Mouse (Mus musculus) megakaryocyte, embryonic 14.5 days (primary cell): ENCODE results near the gene Cand1. TPM values are rescaled to one million over a fixed set of nuclear protein-coding genes. Genes with fewer than 3 reads are reported as not detected.
A peak's percentile ranks its signal among the peaks of the same experiment; 100 is the strongest.

ENCODE experiments used
- H3K27me3 ChIP-seq: replicated peaks from 2 replicates; pipeline ENCODE3; 2012; ENCODE audit warnings: inconsistent platforms
- H3K36me3 ChIP-seq: replicated peaks from 2 replicates; pipeline ENCODE3; 2012; ENCODE audit warnings: low read length, inconsistent platforms, mixed read lengths
- H3K4me1 ChIP-seq: 2 replicates; pipeline ENCODE4 v1.6.1; 2012; ENCODE audit warnings: inconsistent platforms
- H3K4me3 ChIP-seq: replicated peaks from 2 replicates; pipeline ENCODE3; 2012; ENCODE audit warnings: moderate library complexity, mild to moderate bottlenecking, inconsistent platforms
- H3K9me3 ChIP-seq: 2 replicates; pipeline ENCODE4 v1.6.1; 2012; ENCODE audit warnings: inconsistent platforms
- FLI1 ChIP-seq: IDR thresholded peaks from 2 replicates; pipeline ENCODE4 v1.6.1; 2012; ENCODE audit warnings: low read length, inconsistent platforms, mixed read lengths
- GATA1 ChIP-seq: IDR thresholded peaks from 3 replicates; pipeline ENCODE4 v1.6.1; 2012; ENCODE audit warnings: mixed read lengths, low read length, inconsistent platforms, borderline replicate concordance
- polyA plus RNA-seq: library from polyadenylated mRNA; stranded (reverse); fragments of >175 nt; gene quantifications from 2 replicates; pipeline ENCODE4 v1.2.3, GENCODE M21; 2012; ENCODE audit warnings: low replicate concordance; ENCODE audit not compliant: insufficient read depth

Cand1 gene
- polyA plus RNA-seq, 1 experiment, result 5.1 TPM

- Histone ChIP-seq H3K4me3 (peak overlapping the region; percentile 83), H3K9me3 (peaks cover 19% of the 10 kb centered on the region), H3K27me3 (no peaks in the 10 kb centered on the region), H3K4me1 (peaks cover 31% of the 10 kb centered on the region), H3K36me3 (peaks cover 37% of the 10 kb centered on the region)
- TF ChIP-seq GATA1 (no peak), FLI1 (no peak)
These were observed 47.1 kb downstream of the Cand1 start for GRCm38 (mm10) chr10:119192598-119193372.

DNA sequence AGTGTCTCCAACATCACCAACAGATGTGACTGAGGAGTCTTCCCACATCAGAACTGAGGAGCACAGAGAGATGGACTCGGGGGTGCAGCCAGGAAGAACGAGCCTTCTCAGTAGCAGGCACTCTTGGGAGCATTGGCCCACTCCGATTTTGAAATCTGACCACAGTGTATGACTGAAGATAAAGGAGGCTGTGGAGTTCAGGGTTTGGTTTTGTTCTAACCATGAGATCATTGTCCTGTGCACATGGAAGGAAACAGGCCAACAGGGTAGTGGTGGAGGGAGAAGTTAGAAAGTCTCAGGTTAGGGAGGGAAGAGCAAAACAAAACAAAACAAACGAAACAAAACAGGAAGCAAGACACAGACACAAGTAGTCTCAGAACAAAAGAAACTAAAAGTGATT lies 52.1 kb downstream of the Cand1 start:
- no peak overlapping the region for H3K4me3 ChIP-seq
- H3K27me3 ChIP-seq, result no peaks in the 10 kb centered on the region
- peaks cover 8% of the 10 kb centered on the region for H3K9me3 ChIP-seq
- H3K4me1 ChIP-seq, result peaks cover 23% of the 10 kb centered on the region
- H3K36me3 ChIP-seq, result peaks cover 6% of the 10 kb centered on the region
- TF ChIP-seq GATA1 (no peak), FLI1 (no peak)

- H3K36me3 ChIP-seq, result no peaks in the 10 kb centered on the region
- no peak for TF ChIP-seq GATA1
- no peak for TF ChIP-seq FLI1
- H3K4me3 ChIP-seq, result no peak overlapping the region
- H3K4me1 ChIP-seq, result peaks cover 16% of the 10 kb centered on the region; the same call in 1 of the 2 replicates
- H3K27me3 ChIP-seq, result no peaks in the 10 kb centered on the region
- peaks cover 7% of the 10 kb centered on the region for H3K9me3 ChIP-seq
These were observed 70.2 kb downstream of the Cand1 start for GRCm38 (mm10) chr10:119169656-119170055.

GRCm38 (mm10) chr10:119169237-119169636 lies 70.6 kb downstream of the Cand1 start:
- Histone ChIP-seq H3K27me3 (no peaks in the 10 kb centered on the region), H3K9me3 (peaks cover 7% of the 10 kb centered on the region), H3K36me3 (no peaks in the 10 kb centered on the region), H3K4me3 (no peak overlapping the region), H3K4me1 (peaks cover 16% of the 10 kb centered on the region; the same call in 1 of the 2 replicates)
- TF ChIP-seq FLI1 (no peak), GATA1 (no peak)

- TF ChIP-seq FLI1 (no peak), GATA1 (no peak)
- peaks cover 7% of the 10 kb centered on the region for H3K9me3 ChIP-seq
- H3K4me3 ChIP-seq, result no peak overlapping the region
- peaks cover 16% of the 10 kb centered on the region; the same call in 1 of the 2 replicates for H3K4me1 ChIP-seq
- no peaks in the 10 kb centered on the region for H3K27me3 ChIP-seq
- no peaks in the 10 kb centered on the region for H3K36me3 ChIP-seq
These were observed 71.1 kb downstream of the Cand1 start for GRCm38 (mm10) chr10:119168791-119169190.

GRCm38 (mm10) chr10:119167858-119168257 lies 72.0 kb downstream of the Cand1 start:
- H3K27me3 ChIP-seq, result no peaks in the 10 kb centered on the region
- H3K36me3 ChIP-seq, result no peaks in the 10 kb centered on the region
- no peak overlapping the region for H3K4me3 ChIP-seq
- peaks cover 20% of the 10 kb centered on the region; the same call in 1 of the 2 replicates for H3K4me1 ChIP-seq
- peaks cover 7% of the 10 kb centered on the region for H3K9me3 ChIP-seq
- TF ChIP-seq FLI1, result no peak
- no peak for TF ChIP-seq GATA1

DNA sequence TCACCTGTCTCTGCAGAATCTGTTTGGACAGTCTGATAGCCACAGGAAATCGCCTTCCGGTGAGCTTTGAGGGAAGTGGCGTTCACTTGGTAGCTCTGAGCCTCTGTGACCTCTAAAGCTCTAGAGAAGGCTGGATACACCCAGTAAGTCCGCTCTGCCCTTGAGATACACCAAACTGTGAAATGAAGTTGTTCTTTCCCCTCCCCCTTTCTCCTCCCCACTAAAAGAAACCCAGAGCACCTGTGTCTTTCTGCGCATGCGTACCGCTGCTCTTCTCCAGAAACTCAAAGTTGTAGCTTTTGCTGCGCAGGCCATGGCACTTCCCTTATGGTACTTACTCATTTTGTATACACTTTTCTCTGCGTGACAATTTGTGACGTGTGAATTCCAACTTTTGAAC lies 74.8 kb downstream of the Cand1 start:
- Histone ChIP-seq H3K4me3 (no peak overlapping the region), H3K27me3 (no peaks in the 10 kb centered on the region), H3K9me3 (peaks cover 15% of the 10 kb centered on the region), H3K4me1 (peaks cover 19% of the 10 kb centered on the region; the same call in 1 of the 2 replicates), H3K36me3 (peaks cover 7% of the 10 kb centered on the region)
- TF ChIP-seq FLI1 (no peak), GATA1 (no peak)

DNA sequence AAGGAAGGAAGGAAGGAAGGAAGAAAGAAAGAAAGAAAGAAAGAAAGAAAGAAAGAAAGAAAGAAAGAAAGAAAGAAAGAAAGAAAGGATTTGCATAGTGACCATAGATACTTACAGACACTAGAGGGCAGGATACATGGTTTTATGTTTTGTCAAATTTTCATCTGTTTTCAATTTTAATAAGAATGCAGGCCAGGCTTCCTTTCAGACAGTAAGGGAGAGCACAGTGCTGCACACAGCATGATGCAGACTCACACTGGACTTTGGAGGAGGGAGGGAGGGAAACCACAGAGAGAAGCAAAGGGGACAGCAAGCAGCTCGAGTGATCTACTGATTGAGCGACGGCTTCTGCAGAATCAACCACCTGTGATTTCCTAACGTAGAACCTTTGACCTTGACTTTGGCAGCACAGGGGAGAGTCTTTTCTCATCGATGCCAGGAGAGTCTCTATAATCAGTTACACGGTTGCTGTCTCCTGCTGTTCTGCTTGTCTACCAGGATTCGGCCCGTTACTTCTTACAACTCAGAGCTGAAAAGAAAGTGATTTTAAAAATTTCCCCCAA lies 78.0 kb downstream of the Cand1 start:
- TF ChIP-seq GATA1 (no peak), FLI1 (no peak)
- peaks cover 12% of the 10 kb centered on the region for H3K36me3 ChIP-seq
- H3K27me3 ChIP-seq, result no peaks in the 10 kb centered on the region
- H3K4me3 ChIP-seq, result no peak overlapping the region
- peaks cover 32% of the 10 kb centered on the region for H3K9me3 ChIP-seq
- H3K4me1 ChIP-seq, result peaks cover 12% of the 10 kb centered on the region; the same call in 1 of the 2 replicates

DNA sequence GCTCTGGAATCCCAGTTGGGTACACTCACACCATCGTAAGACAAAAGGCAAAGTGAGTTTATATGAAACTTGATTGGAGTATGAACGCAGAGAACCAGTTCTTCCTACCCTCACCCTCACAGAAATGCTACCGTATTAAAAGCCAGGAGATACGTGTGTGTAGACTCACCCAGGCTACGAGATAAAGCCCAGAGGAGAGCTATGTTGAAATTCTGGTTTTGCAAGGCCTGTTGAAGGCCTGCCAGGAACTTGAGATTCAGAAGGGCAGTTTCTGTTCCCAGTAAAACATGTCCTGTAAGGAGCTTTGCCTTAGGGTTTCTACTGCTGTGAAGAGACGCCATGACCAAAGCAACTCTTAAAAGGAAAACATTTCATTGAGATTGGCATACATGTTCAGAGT lies 79.7 kb downstream of the Cand1 start:
- no peak for TF ChIP-seq FLI1
- no peak for TF ChIP-seq GATA1

DNA sequence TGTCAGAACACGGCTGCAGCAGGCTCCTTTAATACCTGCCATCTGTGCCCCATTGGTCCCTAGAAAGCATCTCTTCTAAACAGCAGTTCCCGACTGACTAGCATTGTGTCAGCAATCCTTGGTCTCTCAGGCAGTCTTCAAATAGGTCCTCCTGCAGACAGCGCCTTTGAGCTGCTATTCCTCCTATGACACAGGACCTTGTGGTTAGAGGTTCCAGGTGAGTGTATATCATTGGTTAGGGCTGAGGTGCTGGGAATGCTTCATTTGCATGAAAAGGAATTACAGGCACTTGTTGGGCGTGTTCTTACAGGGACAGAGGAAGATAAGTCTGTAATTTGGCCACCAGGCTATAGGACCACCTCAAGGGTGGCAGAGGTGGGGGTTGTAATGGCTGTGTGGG lies 90.6 kb downstream of the Cand1 start:
- TF ChIP-seq GATA1 (no peak), FLI1 (no peak)
- no peak overlapping the region for H3K4me3 ChIP-seq
- H3K36me3 ChIP-seq, result no peaks in the 10 kb centered on the region
- peaks cover 4% of the 10 kb centered on the region; the same call in 1 of the 2 replicates for H3K4me1 ChIP-seq
- H3K27me3 ChIP-seq, result no peaks in the 10 kb centered on the region
- H3K9me3 ChIP-seq, result no peaks in the 10 kb centered on the region

More for the DNA sequence above, 79.7 kb downstream of the Cand1 start:
- no peaks in the 10 kb centered on the region for H3K27me3 ChIP-seq
- H3K4me3 ChIP-seq, result no peak overlapping the region
- H3K36me3 ChIP-seq, result peaks cover 12% of the 10 kb centered on the region
- H3K9me3 ChIP-seq, result peaks cover 29% of the 10 kb centered on the region
- peaks cover 10% of the 10 kb centered on the region; the same call in 1 of the 2 replicates for H3K4me1 ChIP-seq

Other genes with a start within 250 kb of the Cand1 start
- gene Grip1, start 213.8 kb upstream of the Cand1 start, polyA plus RNA-seq, result 0.08 TPM in 1 of 2 replicates, not detected in the other